In the genomic region with DNA sequence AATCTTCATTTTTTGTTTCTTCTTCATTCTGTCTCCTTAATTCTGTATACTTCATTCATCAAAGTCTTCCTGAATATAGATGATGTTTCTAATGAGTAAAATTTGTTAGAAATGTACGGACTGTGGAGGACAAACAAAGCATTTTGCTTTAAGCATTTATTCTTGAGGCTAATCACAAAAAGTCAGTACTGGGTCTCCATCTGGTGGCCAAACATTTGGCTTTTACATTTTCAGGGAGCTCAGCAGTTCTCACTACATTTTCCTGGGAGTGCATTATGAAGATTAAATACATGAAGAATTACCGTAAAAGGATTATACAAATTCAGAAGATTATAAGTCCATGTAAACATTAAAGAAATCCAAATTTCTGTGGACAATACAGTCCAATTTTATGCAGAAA, we compare ENCODE assay signal across 13 mouse cellular contexts.
DNase-seq lines count a peak whose midpoint lies in the region; ATAC-seq and TF ChIP-seq lines count a peak whose summit lies in the region.
"Had no signal": no experiment of that assay in that cellular context is flagged by ENCODE, and none has a peak within 500 bp of the region (broad histone marks: within the 10 kb centered on the region; RNA-seq: fewer than 3 reads in every experiment).

No protein-coding gene starts in this region.

- no peaks in the 10 kb centered on the region for H3K9me3 ChIP-seq in hindbrain, postnatal 0 days (ENCODE audit: low read length)
- H3K9me3 ChIP-seq in hindbrain, embryonic 10.5 days, result no peaks in the 10 kb centered on the region
- H3K9me3 ChIP-seq in liver, postnatal 0 days (ENCODE audit: low read length), result no peaks in the 10 kb centered on the region
- H3K9me3 ChIP-seq in liver, embryonic 11.5 days (ENCODE audit: control insufficient read depth, low read length), result no peaks in the 10 kb centered on the region
- H3K9me3 ChIP-seq: embryonic facial prominence, embryonic 12.5 days; forebrain, embryonic 13.5 days; liver, embryonic 15.5 days had no signal

- intact Hi-C loops in left cerebral cortex, postnatal 25 days (cut with DNase I), result no loop called here

- no peaks in the 10 kb centered on the region for H3K4me1 ChIP-seq in hindbrain, postnatal 0 days (ENCODE audit: insufficient read depth, low read length)
- no peaks in the 10 kb centered on the region for H3K4me1 ChIP-seq in hindbrain, embryonic 10.5 days (replicated peaks)
- no peaks in the 10 kb centered on the region for H3K4me1 ChIP-seq in liver, postnatal 0 days (ENCODE audit: insufficient read depth)
- no peaks in the 10 kb centered on the region for H3K4me1 ChIP-seq in liver, embryonic 11.5 days (replicated peaks; ENCODE audit: control insufficient read depth, insufficient read depth, low read length)
- H3K4me1 ChIP-seq: embryonic facial prominence, embryonic 12.5 days; forebrain, embryonic 13.5 days; liver, embryonic 15.5 days had no signal

- H3K4me2 ChIP-seq in hindbrain, postnatal 0 days (ENCODE audit: low read depth, low read length), result no peak overlapping the region
- no peak overlapping the region for H3K4me2 ChIP-seq in liver, postnatal 0 days (ENCODE audit: low read depth, low read length)
- no peak overlapping the region for H3K4me2 ChIP-seq in liver, embryonic 11.5 days
- H3K4me2 ChIP-seq: embryonic facial prominence, embryonic 12.5 days; forebrain, embryonic 13.5 days; liver, embryonic 15.5 days had no signal

- H3K27ac ChIP-seq in hindbrain, postnatal 0 days, result no peak overlapping the region
- H3K27ac ChIP-seq in hindbrain, embryonic 10.5 days, result no peak overlapping the region
- H3K27ac ChIP-seq in liver, postnatal 0 days (ENCODE audit: low read depth), result no peak overlapping the region
- H3K27ac ChIP-seq in liver, embryonic 11.5 days (ENCODE audit: low read depth, low read length), result no peak overlapping the region
- H3K27ac ChIP-seq: embryonic facial prominence, embryonic 12.5 days; forebrain, embryonic 13.5 days; liver, embryonic 15.5 days had no signal

- peak; percentile 79 for DNase-seq in hindbrain, postnatal 0 days (ENCODE audit: low spot score)
- no peak for DNase-seq in hindbrain, embryonic 10.5 days (ENCODE audit: low spot score)
- no peak for DNase-seq in liver, postnatal 0 days
- DNase-seq in liver, embryonic 11.5 days (ENCODE audit: low spot score), result no peak
- DNase-seq in brain, embryonic 18.5 days (ENCODE audit: low read depth, low spot score), result peak; percentile 60
- peak; percentile 12 to 70 for DNase-seq in left cerebral cortex, postnatal 25 days (ENCODE audit: low spot score in 2 of 2)
- DNase-seq in thymus, postnatal 4 days, result no peak
- DNase-seq: adrenal gland, postnatal 14 days; cerebellum, adult 11-12 months had no signal

- no peaks in the 10 kb centered on the region for H3K27me3 ChIP-seq in hindbrain, postnatal 0 days (ENCODE audit: insufficient read depth, low read length)
- H3K27me3 ChIP-seq in hindbrain, embryonic 10.5 days (ENCODE audit: insufficient read depth, poor library complexity, severe bottlenecking), result no peaks in the 10 kb centered on the region
- no peaks in the 10 kb centered on the region for H3K27me3 ChIP-seq in liver, postnatal 0 days (ENCODE audit: insufficient read depth, low read length)
- H3K27me3 ChIP-seq in liver, embryonic 11.5 days (replicated peaks; ENCODE audit: control insufficient read depth, insufficient read depth, low read length), result no peaks in the 10 kb centered on the region
- H3K27me3 ChIP-seq: embryonic facial prominence, embryonic 12.5 days; forebrain, embryonic 13.5 days; liver, embryonic 15.5 days had no signal

- no peak for TF ChIP-seq EP300 in liver, postnatal 0 days (IDR thresholded peaks at IDR 0.05; ENCODE audit: low read depth)

- ATAC-seq in hindbrain, postnatal 0 days, result no peak
- ATAC-seq in liver, postnatal 0 days, result no peak
- no peak for ATAC-seq in liver, embryonic 11.5 days (replicated peaks; ENCODE audit: low FRiP score)
- ATAC-seq in megakaryocyte progenitor cell, adult 5-6 weeks (replicated peaks; ENCODE audit: poor library complexity), result no peak
- ATAC-seq: forebrain, embryonic 13.5 days had no signal

- 57% methylated on average over 2 of the region's 2 CpGs for WGBS in hindbrain, postnatal 0 days
- 86% methylated on average over 2 of the region's 2 CpGs for WGBS in hindbrain, embryonic 10.5 days
- 61% methylated on average over 2 of the region's 2 CpGs for WGBS in liver, postnatal 0 days (ENCODE audit: insufficient replicate concordance)
- 77% methylated on average over 2 of the region's 2 CpGs for WGBS in liver, embryonic 11.5 days

- peak; percentile 67 for TF ChIP-seq CTCF in hindbrain, postnatal 0 days (IDR thresholded peaks at IDR 0.05; ENCODE audit: low read depth)
- 0 out of 2 replicates have a peak, but pooled peaks have one; percentile 8 for TF ChIP-seq CTCF in liver, postnatal 0 days (IDR thresholded peaks at IDR 0.05; ENCODE audit: low read depth)

- no peaks in the 10 kb centered on the region for H3K36me3 ChIP-seq in hindbrain, postnatal 0 days (ENCODE audit: insufficient read depth, low read length)
- H3K36me3 ChIP-seq in hindbrain, embryonic 10.5 days, result no peaks in the 10 kb centered on the region
- H3K36me3 ChIP-seq in liver, postnatal 0 days (replicated peaks; ENCODE audit: insufficient read depth, low read length), result no peaks in the 10 kb centered on the region
- no peaks in the 10 kb centered on the region for H3K36me3 ChIP-seq in liver, embryonic 11.5 days (ENCODE audit: control insufficient read depth, insufficient read depth, low read length)
- H3K36me3 ChIP-seq: embryonic facial prominence, embryonic 12.5 days; liver, embryonic 15.5 days had no signal

- no peak overlapping the region for H3K4me3 ChIP-seq in hindbrain, postnatal 0 days (ENCODE audit: low read length)
- H3K4me3 ChIP-seq in hindbrain, embryonic 10.5 days, result no peak overlapping the region
- no peak overlapping the region for H3K4me3 ChIP-seq in liver, postnatal 0 days (ENCODE audit: low read depth, low read length)
- H3K4me3 ChIP-seq in liver, embryonic 11.5 days (ENCODE audit: low read depth, low read length), result no peak overlapping the region
- H3K4me3 ChIP-seq: embryonic facial prominence, embryonic 12.5 days; forebrain, embryonic 13.5 days; liver, embryonic 15.5 days had no signal

- H3K9ac ChIP-seq in hindbrain, postnatal 0 days (replicated peaks; ENCODE audit: low read length), result no peak overlapping the region
- H3K9ac ChIP-seq in liver, postnatal 0 days (replicated peaks), result no peak overlapping the region
- H3K9ac ChIP-seq in liver, embryonic 11.5 days (ENCODE audit: low read depth, low read length), result no peak overlapping the region
- H3K9ac ChIP-seq: embryonic facial prominence, embryonic 12.5 days; forebrain, embryonic 13.5 days; liver, embryonic 15.5 days had no signal

Comparison
In these comparisons a context has a peak if more than half of its experiments do, and no peak if none do; other contexts are left out.
1. DNase-seq: peak in hindbrain, postnatal 0 days (single experiment), brain, embryonic 18.5 days (single experiment) and left cerebral cortex, postnatal 25 days (2 of 2); none in hindbrain, embryonic 10.5 days (single experiment), liver, postnatal 0 days (single experiment), liver, embryonic 11.5 days (single experiment) and thymus, postnatal 4 days (single experiment).